Mouse (Mus musculus) midbrain, embryonic 13.5 days (tissue): Measurements from ENCODE around the gene Dyrk1b. TPM values are rescaled to one million over a fixed set of nuclear protein-coding genes. Genes with fewer than 3 reads are reported as not detected.

ENCODE experiments used
- ATAC-seq: fragments of 200-750 bp; cut with Nextera tagmentation; 2 replicates; pipeline ENCODE4 v1.8.0; 2017; ENCODE audit warnings: mild to moderate bottlenecking, moderate TSS enrichment, moderate library complexity
- H3K27ac ChIP-seq: fragments of 300-500 bp; sonication (generic); 2 replicates; pipeline ENCODE4 v1.5.1; 2015; ENCODE audit warnings: inconsistent platforms, mild to moderate bottlenecking, moderate library complexity
- H3K27me3 ChIP-seq: fragments of 300-500 bp; sonication (generic); 2 replicates; pipeline ENCODE4 v1.6.1; 2015; ENCODE audit warnings: mild to moderate bottlenecking, inconsistent platforms
- H3K36me3 ChIP-seq: fragments of 300-500 bp; sonication (generic); 2 replicates; pipeline ENCODE4 v1.6.1; 2015; ENCODE audit warnings: mild to moderate bottlenecking, inconsistent platforms
- H3K4me1 ChIP-seq: fragments of 300-500 bp; sonication (generic); replicated peaks from 2 replicates; pipeline ENCODE4 v1.6.1; 2015; ENCODE audit warnings: inconsistent platforms
- H3K4me2 ChIP-seq: fragments of 300-500 bp; sonication (generic); replicated peaks from 2 replicates; pipeline ENCODE4 v1.6.1; 2015; ENCODE audit warnings: moderate library complexity, mild to moderate bottlenecking, inconsistent platforms
- H3K4me3 ChIP-seq: fragments of 300-500 bp; sonication (generic); replicated peaks from 2 replicates; pipeline ENCODE4 v1.5.1; 2015; ENCODE audit warnings: mild to moderate bottlenecking, inconsistent platforms
- H3K9ac ChIP-seq: fragments of 300-500 bp; sonication (generic); replicated peaks from 2 replicates; pipeline ENCODE4 v1.6.1; 2015; ENCODE audit warnings: mild to moderate bottlenecking, inconsistent platforms
- H3K9me3 ChIP-seq: fragments of 300-500 bp; sonication (generic); 2 replicates; pipeline ENCODE4 v1.6.1; 2016; ENCODE audit warnings: mild to moderate bottlenecking, inconsistent platforms
- WGBS: fragments of 180-500 bp; shearing (Covaris S2); methylation state at CpG from one replicate; pipeline ENCODE4 v1.1.7; 2015; 5-methylcytosine and 5-hydroxymethylcytosine counted together
- polyA plus RNA-seq: library from polyadenylated mRNA; unstranded; fragments of >200 nt; fragmentation: Nextera tagmentation; extraction: Ambion mirVana; gene quantifications from 2 replicates; pipeline ENCODE4 v1.2.1, GENCODE M21; 2015

Dyrk1b gene
- polyA plus RNA-seq, 1 experiment from 2014 or later: 20.8 TPM

DNA sequence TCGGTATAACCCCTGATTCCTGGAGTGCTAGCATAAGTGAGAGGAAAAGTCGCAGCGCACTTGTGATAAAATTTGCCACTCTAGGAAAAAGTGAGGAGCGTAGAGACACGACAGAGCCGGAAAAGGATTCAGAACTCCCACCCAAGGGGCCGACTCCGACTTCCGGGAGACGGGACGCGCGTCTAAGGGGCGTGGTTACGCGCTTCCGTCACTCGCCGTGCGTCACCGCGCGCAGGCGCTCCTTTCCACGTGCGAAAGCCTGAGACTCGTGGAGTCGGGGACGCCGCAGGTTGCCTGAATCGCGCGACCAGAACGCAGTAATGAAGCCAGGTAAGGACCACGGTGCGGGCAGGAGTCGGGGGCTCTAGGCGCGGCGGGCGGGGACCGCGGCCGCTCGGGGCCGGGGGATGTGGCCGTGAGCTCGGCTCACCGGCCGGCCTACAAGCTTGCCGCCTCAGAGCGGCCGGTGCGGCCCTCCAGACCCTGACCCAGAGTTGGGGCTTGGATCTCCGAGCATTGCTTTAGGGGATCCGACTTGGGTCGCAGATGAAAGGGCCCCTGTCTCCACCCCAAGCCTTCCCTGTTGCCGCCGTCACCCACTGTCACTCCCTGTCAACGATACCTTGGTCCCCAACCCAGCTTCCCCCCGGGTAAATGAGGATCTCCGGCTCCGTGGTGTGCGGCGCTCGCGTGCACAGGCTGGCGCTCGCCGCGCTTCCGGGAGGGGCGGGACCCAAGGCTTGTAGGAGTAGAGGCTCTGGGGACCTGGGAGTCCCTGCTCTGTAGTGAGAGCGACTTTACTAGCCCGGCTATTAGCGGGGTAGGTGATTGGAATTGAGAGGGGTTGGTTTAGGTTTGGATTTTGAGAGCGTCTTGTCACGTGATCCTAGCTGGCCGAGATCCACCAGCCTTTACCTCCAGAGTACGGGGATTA is 9.5 kb upstream of the Dyrk1b start, which contains the start of gene Fbl:
Gene Fbl (plus strand): TSS at position 222 of the 934 bp plus-strand sequence.
- Histone ChIP-seq H3K27me3 (no peaks in the 10 kb centered on the region), H3K4me2 (peak within 1 kb of the TSS; percentile 99), H3K36me3 (peaks cover 2% of the 10 kb centered on the region; the same call in 1 of the 2 replicates), H3K27ac (peak within 1 kb of the TSS; percentile 81), H3K4me1 (peaks cover 33% of the 10 kb centered on the region), H3K9ac (peak within 1 kb of the TSS; percentile 89), H3K9me3 (no peaks in the 10 kb centered on the region; the same call in 1 of the 2 replicates), H3K4me3 (peak within 1 kb of the TSS; percentile 89)
- peak; percentile 91 for ATAC-seq
- WGBS: under 1% methylated on average over 80 of the region's 80 CpGs

DNA sequence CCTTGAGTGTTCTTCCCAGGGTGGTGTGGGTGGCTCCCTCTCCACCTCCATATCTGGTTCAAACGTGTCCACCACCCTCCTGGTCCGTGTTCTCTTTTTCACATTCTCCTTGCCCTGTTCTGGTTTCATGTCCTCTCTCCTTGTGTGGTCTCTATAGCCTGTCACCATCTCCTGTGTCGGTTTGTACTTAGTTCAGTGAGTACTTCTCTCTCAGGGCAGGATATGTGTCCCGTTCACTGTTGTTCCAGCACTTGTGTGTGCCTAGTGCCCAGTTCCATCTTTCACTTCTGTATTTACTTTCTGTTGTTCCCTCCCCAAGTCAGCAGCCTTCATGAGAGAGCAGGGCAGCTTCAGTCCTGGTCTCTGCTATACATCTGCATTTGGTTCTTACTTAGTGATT is 3.9 kb upstream of the Dyrk1b start:
- ATAC-seq: no peak
- no peak overlapping the region for H3K27ac ChIP-seq
- H3K9me3 ChIP-seq: no peaks in the 10 kb centered on the region
- no peak overlapping the region for H3K9ac ChIP-seq
- H3K36me3 ChIP-seq: peaks cover 39% of the 10 kb centered on the region
- peaks cover 17% of the 10 kb centered on the region for H3K4me1 ChIP-seq
- H3K4me2 ChIP-seq: no peak overlapping the region
- no peaks in the 10 kb centered on the region for H3K27me3 ChIP-seq
- H3K4me3 ChIP-seq: no peak overlapping the region
- WGBS: 89% methylated on average over 4 of the region's 4 CpGs

DNA sequence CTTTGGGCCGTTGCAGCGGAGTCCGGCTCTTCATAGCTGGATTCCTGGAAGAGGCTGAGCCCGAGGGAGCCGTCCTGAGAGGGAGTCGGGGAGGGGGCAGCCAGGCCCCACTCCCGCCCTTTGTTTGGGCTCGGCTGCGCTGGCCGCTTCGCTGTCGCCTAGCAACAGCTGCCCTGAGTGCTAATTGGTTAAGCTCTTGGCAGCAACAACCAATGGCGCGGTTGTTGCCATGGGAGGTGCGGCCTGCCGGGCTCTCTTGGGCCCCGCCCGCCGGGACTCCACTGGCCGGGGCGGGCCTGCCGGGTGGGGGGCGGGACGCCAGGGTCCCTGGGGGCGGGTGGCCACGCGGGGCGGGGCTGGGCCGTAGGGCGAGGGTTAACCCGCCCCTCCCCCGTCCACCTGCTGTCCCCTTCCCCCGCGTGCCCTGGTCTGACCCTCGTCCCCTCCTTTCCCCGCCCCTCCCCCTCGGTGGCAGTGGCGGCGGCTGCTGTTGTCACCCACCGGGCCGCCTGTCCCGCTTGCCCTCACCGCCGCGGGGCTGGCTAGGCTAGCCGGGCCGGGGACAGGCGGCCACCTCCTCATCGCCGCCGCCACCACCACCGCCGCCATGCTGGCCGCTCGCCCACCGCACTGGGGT is 590 bp downstream of the Dyrk1b start:
- ATAC-seq: peak; percentile 95
- peaks cover 73% of the 10 kb centered on the region for H3K36me3 ChIP-seq
- WGBS: under 1% methylated on average over 44 of the region's 56 CpGs

DNA sequence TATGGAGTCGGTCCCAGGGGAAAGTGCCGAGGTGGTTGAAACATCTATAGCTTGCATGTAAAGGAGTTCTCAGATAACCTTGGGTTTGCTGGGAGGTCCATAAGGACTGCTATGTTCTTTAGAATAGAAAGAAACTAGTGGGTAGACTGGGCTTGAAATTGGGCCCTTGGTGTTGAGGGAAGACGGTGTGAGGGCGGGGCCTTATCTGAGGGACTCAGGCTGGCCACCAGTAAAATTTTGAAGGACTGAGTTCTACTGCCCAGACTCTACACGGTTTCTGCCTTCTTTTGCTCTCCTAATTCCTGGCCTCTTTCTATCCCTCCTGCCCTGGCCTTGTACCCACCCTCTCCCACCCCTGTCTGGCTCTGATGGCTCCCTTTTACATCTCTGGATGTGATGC is 1.6 kb downstream of the Dyrk1b start:
- H3K27ac ChIP-seq: peak overlapping the region; percentile 97
- ATAC-seq: no peak
- H3K36me3 ChIP-seq: peaks cover 73% of the 10 kb centered on the region
- H3K9ac ChIP-seq: peak overlapping the region; percentile 96
- H3K9me3 ChIP-seq: no peaks in the 10 kb centered on the region
- peak overlapping the region; percentile 86 for H3K4me2 ChIP-seq
- WGBS: 82% methylated on average over 5 of the region's 5 CpGs
- H3K4me3 ChIP-seq: peak overlapping the region; percentile 95
- no peaks in the 10 kb centered on the region for H3K27me3 ChIP-seq
- peaks cover 14% of the 10 kb centered on the region for H3K4me1 ChIP-seq

More for the DNA sequence above, 590 bp downstream of the Dyrk1b start:
- Histone ChIP-seq H3K9me3 (no peaks in the 10 kb centered on the region), H3K27ac (peak overlapping the region; percentile 97), H3K4me1 (peaks cover 14% of the 10 kb centered on the region), H3K9ac (peak overlapping the region; percentile 96), H3K27me3 (no peaks in the 10 kb centered on the region), H3K4me2 (peak overlapping the region; percentile 86), H3K4me3 (peak overlapping the region; percentile 95)

DNA sequence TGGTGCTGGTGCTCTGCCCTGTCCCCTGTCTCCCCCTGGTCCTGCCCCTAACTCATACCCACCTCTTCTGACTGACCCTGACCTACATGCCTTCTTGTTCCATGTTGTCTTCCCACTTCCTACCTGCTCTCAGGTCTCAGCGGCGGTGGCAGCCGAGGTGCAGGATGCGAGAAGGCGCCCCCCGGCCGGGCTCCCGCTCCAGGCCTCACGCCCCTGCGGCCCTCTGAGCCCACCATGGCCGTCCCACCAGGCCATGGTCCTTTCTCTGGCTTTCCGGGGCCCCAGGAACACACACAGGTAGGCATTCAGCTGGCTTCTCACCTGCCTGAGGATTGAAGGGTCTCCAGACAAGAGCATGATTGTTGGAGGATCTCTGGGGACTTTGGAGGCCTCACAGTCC is 2.1 kb downstream of the Dyrk1b start:
- Histone ChIP-seq H3K9ac (peak overlapping the region; percentile 96; the same call in 1 of the 2 replicates), H3K36me3 (peaks cover 73% of the 10 kb centered on the region), H3K4me2 (peak overlapping the region; percentile 86), H3K27me3 (no peaks in the 10 kb centered on the region), H3K4me3 (peak overlapping the region; percentile 95), H3K27ac (no peak overlapping the region), H3K9me3 (no peaks in the 10 kb centered on the region), H3K4me1 (peaks cover 14% of the 10 kb centered on the region)
- 95% methylated on average over 12 of the region's 12 CpGs for WGBS
- ATAC-seq: no peak

DNA sequence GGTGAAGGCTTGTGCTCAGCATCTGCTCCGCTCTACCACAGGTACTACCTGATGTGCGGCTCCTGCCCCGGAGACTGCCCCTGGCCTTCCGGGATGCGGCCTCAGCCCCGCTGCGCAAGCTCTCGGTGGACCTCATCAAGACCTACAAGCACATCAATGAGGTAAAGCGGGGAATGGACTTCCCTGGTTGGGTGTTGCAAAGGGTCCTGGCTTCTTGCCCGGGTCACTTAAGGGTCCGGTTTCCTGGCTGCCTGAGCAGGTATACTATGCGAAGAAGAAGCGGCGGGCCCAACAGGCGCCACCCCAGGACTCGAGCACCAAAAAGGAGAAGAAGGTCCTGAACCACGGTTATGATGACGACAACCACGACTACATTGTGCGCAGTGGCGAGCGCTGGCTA is 3.1 kb downstream of the Dyrk1b start:
- Histone ChIP-seq H3K4me3 (no peak overlapping the region), H3K27me3 (no peaks in the 10 kb centered on the region), H3K9ac (no peak overlapping the region), H3K27ac (no peak overlapping the region), H3K9me3 (no peaks in the 10 kb centered on the region), H3K4me1 (peaks cover 14% of the 10 kb centered on the region), H3K4me2 (no peak overlapping the region), H3K36me3 (peaks cover 73% of the 10 kb centered on the region)
- ATAC-seq: no peak
- 97% methylated on average over 21 of the region's 22 CpGs for WGBS

DNA sequence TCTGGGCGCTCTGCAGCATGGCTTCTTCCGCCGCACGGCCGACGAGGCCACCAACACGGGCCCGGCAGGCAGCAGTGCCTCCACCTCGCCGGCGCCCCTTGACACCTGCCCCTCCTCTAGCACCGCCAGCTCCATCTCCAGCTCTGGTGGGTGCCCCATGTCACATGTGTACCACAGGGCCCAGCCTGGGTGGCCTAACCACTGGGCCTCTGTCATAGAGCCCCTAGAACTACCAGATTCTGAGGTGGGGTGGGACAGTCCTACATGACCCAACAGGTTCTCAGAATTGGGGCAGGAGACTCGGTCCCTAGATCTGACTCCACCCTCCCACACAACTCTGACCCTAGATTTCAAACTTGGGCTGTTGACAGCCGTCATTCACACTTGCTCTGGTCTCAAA is 6.6 kb downstream of the Dyrk1b start:
- peak; percentile 43; the same call in 1 of the 2 replicates for ATAC-seq

DNA sequence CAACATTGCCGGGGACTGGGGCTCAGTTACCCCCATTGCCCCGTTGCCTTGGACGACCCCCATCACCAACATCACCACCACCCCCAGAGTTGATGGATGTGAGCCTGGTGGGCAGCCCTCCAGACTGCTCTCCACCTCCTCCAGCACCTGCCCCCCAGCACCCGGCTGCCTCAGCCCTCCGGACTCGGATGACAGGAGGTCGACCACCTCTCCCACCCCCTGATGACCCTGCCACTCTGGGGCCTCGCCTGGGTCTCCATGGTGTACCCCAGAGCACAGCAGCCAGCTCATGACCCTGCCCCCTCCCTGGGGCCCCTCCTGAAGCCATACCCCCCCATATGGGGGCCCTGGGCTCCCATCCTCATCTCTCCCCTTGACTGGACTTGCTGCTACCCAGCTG is 7.4 kb downstream of the Dyrk1b start:
- no peaks in the 10 kb centered on the region for H3K9me3 ChIP-seq
- H3K9ac ChIP-seq: no peak overlapping the region
- no peak overlapping the region for H3K4me2 ChIP-seq
- WGBS: 91% methylated on average over 8 of the region's 8 CpGs
- peaks cover 100% of the 10 kb centered on the region for H3K36me3 ChIP-seq
- H3K27me3 ChIP-seq: no peaks in the 10 kb centered on the region
- peak; percentile 17; the same call in 1 of the 2 replicates for ATAC-seq
- no peak overlapping the region for H3K4me3 ChIP-seq
- peaks cover under 1% of the 10 kb centered on the region; the same call in 1 of the 2 replicates for H3K4me1 ChIP-seq
- H3K27ac ChIP-seq: no peak overlapping the region

More for the DNA sequence above, 6.6 kb downstream of the Dyrk1b start:
- H3K4me2 ChIP-seq: no peak overlapping the region
- H3K36me3 ChIP-seq: peaks cover 97% of the 10 kb centered on the region
- no peaks in the 10 kb centered on the region for H3K27me3 ChIP-seq
- no peak overlapping the region for H3K9ac ChIP-seq
- H3K9me3 ChIP-seq: no peaks in the 10 kb centered on the region
- no peak overlapping the region for H3K27ac ChIP-seq
- 95% methylated on average over 14 of the region's 14 CpGs for WGBS
- peaks cover 8% of the 10 kb centered on the region for H3K4me1 ChIP-seq
- H3K4me3 ChIP-seq: no peak overlapping the region

DNA sequence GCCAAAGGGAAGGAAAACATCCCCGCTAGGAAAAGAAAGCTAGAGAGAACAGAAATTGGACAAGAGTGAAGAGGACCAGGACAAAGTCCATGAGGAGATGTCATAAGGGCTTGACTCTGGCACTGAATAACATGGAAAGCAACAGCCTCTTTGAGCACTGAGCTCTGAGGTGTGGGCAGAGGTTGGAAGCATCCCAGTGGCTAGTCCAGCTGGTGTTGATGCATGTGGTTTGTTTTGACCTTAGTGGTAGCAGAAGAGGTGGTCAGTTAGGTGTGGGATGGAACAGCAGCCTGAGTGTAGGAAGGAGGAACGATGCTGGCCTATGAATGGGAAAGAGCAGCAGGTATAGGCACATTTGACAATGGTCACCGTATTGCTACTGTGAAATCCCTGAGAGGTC is 12.2 kb downstream of the Dyrk1b start:
- 92% methylated on average over 3 of the region's 3 CpGs for WGBS

DNA sequence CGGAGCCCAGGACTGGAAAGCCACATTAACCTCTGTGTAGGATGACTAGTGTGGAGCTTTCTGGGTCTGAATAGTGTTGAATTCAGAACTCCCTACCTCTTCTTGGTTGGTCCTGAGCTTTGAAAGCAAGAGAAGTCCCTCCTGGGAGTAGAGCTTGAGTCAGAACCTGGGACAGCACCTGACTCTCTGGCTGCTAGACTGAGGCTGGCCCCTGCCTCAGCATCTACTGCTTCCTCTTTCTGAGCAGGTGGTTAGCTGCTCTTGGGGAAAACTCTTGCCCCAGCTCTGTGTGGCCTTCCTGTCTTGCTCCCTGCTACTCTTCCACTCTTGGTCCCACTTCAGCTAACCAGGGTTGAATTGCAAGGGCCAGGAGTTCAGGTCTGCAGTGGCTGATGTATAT is 12.6 kb downstream of the Dyrk1b start:
- no peak for ATAC-seq
- WGBS: 97% methylated on average over 1 of the region's 1 CpGs

More for the DNA sequence above, 12.2 kb downstream of the Dyrk1b start:
- ATAC-seq: no peak
- H3K4me3 ChIP-seq: no peak overlapping the region
- no peaks in the 10 kb centered on the region for H3K9me3 ChIP-seq
- H3K27me3 ChIP-seq: no peaks in the 10 kb centered on the region
- H3K9ac ChIP-seq: no peak overlapping the region
- H3K36me3 ChIP-seq: peaks cover 89% of the 10 kb centered on the region
- no peaks in the 10 kb centered on the region for H3K4me1 ChIP-seq
- H3K4me2 ChIP-seq: no peak overlapping the region
- no peak overlapping the region for H3K27ac ChIP-seq

DNA sequence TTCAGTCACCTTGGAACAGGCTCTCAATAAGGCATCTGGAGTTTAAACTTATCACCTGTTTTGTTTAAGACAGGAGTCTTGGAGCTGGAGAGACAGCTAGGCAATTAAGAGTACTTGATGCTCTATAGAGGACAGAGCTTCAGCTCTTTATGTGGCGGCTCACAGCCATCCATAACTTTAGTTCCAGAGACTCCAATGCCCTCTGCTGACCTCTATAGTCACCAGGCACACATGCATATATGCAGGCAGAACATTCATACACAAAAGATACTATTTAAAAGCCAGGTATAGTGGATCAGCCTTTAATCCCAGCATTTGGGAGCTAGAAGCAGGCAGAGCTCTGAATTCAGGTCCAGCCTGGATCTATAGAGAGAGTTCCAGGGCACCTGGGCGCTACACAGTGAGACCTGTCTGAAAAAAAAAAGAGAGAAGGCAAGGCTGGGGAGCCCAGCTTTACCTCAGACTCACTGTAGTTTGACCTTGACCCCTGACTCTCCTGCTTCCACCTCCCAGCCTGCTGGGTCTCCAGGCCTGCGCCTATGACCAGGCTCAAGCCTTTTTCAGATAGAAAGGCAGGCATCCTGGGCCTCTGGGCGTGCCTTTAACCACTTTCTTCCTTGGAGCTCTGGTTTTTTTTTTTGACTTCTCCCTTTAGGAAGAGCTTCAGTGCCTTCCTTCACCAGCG is 16.3 kb downstream of the Dyrk1b start:
- WGBS: 91% methylated on average over 5 of the region's 5 CpGs
- Histone ChIP-seq H3K27me3 (no peaks in the 10 kb centered on the region), H3K9ac (no peak overlapping the region), H3K4me2 (no peak overlapping the region), H3K9me3 (no peaks in the 10 kb centered on the region), H3K4me1 (no peaks in the 10 kb centered on the region), H3K4me3 (no peak overlapping the region), H3K27ac (0 out of 2 replicates have a peak overlapping the region, but pooled peaks have one; percentile 17), H3K36me3 (peaks cover 62% of the 10 kb centered on the region)
- ATAC-seq: no peak

More for the DNA sequence above, 12.6 kb downstream of the Dyrk1b start:
- no peaks in the 10 kb centered on the region for H3K27me3 ChIP-seq
- peaks cover 89% of the 10 kb centered on the region for H3K36me3 ChIP-seq
- H3K9ac ChIP-seq: no peak overlapping the region
- H3K4me1 ChIP-seq: no peaks in the 10 kb centered on the region
- H3K9me3 ChIP-seq: no peaks in the 10 kb centered on the region
- no peak overlapping the region for H3K4me2 ChIP-seq
- H3K4me3 ChIP-seq: no peak overlapping the region
- no peak overlapping the region for H3K27ac ChIP-seq
